Mouse (Mus musculus) 3134 (cell line): ENCODE data around the gene Olfr175-ps1.

ENCODE experiments used
- DNase-seq: peaks from one replicate; pipeline ENCODE4 v3.0.0-alpha.2; 2011; ENCODE audit warnings: low spot score; ENCODE audit not compliant: insufficient read length; ENCODE audit errors: extremely low read depth

Gene Olfr175-ps1

GRCm38 (mm10) chr16:58826732-58827319 is at the start of gene Olfr175-ps1:
Olfr175-ps1 (minus strand) TSS chr16:58826782.
- DNase-seq: no peak

GRCm38 (mm10) chr16:58874668-58875067 is 48.1 kb upstream of the Olfr175-ps1 start, which contains the start of gene Olfr177:
Olfr177 (minus strand) TSS chr16:58874768.
- DNase-seq: no peak

- no peak for DNase-seq
Measured at GRCm38 (mm10) chr16:58861479-58861878, 34.9 kb upstream of the Olfr175-ps1 start.

GRCm38 (mm10) chr16:58860032-58860737 is 33.6 kb upstream of the Olfr175-ps1 start:
- DNase-seq: no peak

DNA sequence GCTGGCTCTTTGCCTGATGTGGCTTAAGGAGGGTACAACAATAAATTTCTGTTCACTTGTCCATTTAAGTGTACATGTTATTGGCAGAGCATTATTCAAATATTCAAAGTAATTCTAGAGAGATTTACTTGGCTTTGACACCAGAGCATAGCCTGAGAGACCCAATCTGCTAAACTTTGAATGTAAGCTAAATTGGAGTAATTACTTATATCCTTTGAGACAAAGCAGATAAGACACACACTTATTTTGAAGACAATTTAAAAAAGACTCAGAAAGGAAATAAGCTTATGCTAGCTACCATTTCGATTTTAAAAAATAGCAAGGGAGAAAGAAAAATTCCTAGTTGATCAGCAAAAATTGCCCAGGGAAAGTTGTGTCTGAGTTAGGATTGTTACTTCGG is 26.4 kb downstream of the Olfr175-ps1 start, which contains the start of gene Olfr173:
Olfr173 (minus strand) TSS at position 101 of the 400 bp plus-strand sequence.
- no peak for DNase-seq
